Mouse (Mus musculus): ENCODE results near the gene Cd47.
A peak's percentile ranks its signal among the peaks of the same experiment; 100 is the strongest.

DNA sequence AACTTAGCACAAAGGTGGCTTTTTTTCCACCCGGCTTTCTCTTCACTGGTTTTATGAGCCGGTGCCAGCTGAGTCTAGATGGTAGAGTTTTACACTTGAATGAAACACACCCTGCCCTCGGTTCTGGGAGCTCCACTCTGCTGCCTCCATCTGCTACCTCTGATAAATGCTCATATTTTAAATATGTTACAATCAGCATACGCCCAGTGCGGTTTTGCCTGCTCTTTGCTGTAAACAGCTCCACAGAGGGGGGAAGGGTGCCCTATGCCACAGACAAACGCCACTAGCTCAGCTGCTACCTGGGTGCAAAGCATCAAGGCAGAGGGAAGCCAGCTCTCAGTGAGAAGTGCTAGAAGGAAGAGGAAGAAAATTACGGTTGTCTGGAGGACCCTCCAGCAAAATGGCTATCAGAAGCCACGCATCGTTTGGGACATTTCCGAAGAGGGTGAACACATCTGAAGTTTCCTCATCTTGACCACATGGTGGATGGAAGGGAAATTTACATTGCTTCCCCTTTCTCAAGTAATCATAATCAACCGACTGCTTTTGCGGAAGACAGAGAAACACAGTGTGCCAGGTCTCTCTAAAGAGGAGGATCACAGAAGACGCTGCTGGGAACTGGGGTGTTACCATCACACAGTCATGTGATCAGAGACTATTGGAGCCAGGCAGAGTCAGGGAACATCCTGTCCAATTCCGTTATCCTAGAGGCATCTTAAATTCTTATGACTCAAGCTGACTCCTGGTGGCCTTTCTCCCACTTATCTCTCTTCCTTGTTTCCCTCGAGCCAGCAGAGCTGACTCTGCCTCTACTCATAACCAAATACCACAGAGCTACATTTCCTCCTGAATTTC, 39.6 kb downstream of the Cd47 start:
- TF ChIP-seq CTCF (IDR thresholded peaks at IDR 0.05; ENCODE audit: low read depth) (peak; percentile 40), EP300 (IDR thresholded peaks at IDR 0.05; ENCODE audit: low read depth) (peak; percentile 99)

Data from liver, postnatal 0 days (tissue).